Mouse (Mus musculus) cerebellum, adult 8-10 months (tissue): ENCODE results near the gene Ccna1.
A peak's percentile ranks its signal among the peaks of the same experiment; 100 is the strongest.

Experiments
- DNase-seq: peaks from one replicate; pipeline ENCODE4 v3.0.0; 2022

The Ccna1 gene

DNA sequence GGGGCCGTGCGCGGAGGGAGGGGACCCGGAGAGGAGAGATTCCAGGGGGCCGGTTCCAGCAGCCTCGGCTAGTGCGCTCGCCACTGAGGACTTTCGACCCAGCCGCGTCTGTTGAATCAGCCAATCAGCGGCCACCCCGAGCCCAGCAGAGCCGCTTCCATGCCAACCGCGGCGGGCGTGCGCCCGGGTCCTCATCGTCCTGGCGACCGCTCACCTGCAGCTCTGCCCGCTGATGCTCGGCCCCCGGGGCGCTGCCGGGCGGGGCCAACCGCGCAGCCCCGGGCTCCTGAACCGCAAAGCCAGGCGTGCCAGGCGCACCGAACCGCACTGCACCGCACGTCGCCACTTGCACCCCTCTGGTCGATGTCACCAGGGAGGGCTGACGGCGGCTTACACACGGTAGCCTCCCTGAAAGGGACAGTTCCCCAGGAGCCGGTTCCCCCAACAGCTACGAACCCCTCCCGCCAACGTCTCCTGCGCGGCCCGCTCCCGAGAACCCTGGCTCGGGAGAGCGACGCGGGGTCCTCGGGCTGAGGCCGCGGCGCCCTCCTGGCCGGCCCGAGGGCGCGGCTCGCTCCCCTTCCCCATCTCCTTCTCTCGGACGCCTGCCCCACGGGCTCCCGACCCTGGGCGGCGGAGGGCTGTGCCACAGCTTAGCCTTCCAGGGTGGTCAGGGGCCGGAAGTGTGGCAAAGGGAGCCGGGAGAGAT, at the start of gene Ccna1:
Gene Ccna1 (minus strand): TSS at position 464 of the 709 bp plus-strand sequence.
- DNase-seq = peak; percentile 24

DNA sequence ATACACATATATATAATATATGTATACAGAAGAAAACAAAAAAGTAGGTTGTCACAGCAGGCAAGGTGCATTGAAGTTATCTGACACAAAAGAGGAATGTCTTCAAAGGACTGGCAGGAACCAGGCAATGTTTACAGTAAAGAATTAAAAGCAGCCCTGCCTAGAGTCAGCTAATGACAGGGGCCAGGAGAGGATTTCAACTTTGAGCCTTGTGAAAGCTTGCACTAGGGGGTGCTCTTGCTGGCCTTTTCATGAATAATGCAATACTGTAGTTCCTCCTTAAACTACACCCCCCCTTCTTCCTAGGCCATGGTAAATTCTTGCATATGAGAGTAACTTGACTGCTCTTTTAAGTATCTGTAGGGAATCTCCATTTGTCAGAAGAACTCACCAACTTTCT, 45.8 kb upstream of the Ccna1 start:
- no peak for DNase-seq

DNA sequence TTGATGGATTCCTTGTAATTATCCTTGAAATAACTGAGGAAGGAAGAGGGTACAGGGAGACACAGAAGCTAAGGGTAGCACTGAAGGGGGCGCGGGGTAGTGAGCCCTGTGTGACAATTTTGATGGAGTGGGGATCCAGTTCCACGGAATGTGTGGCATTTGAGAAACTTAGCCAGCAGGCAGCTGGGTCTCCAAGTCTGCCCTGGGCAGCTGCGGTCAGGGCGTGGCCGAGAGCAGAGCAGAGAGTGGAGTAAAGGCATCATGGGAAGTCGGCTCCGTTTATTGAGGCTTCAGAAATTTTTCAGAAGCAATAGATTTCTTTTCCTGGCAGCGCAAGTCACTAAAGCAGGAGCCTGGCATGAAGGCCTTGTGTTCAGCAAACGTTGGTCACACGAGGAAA, 43.7 kb upstream of the Ccna1 start:
- DNase-seq = no peak

DNA sequence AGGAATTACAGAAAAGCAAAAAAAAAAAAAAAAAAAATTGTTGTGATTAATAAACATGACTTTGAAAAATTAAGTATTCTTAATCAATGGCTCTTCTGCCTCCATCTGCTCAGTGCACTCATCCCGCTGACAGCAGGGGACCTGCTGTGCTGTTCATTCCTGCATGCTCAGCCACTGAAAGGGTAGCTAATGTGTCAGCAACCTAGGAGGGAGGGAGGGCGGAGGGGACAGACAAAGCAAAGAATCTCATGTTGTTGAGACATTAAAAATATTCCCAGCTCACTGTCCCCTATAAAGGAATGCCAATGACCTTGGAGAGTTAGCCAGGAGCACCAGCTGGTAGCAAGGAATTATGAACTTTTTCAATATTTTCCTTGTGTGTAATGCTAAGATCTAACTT, 42.7 kb upstream of the Ccna1 start:
- no peak for DNase-seq

DNA sequence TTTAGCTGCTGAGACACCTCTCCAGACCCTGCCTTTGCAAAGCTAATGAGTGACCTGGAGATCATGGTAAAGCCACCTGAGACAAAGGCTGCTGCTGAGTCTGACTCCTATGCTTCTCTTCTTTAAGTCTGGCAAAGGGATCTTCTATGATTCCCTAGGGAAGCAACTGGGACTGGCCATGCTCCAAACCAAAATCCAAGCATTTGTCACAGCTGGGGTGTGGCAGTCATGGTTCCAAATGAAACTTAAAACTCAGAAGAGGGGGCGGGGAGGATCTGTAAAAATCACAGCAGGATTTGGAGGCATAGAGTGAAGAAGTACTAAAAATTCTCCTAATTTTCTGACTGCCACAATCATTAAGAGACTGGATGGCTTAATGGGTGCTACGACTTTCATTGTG, 41.9 kb upstream of the Ccna1 start:
- no peak for DNase-seq

DNA sequence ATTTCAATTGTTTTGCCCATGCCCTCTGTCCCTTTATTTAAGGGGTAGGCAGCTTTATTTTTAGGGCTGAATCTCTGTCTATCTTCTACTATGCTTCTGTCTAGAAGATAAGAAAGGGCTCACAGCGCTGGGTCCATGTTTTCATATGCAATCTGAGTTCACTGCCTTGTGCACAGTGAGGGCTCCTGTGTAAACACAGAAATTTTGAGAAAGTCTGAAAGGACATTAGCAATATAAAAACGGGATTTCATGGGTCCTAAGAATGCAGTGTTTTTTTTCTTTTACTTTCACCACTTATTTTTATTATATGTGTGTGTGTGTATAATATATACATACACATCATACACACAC, 41.3 kb upstream of the Ccna1 start:
- DNase-seq = no peak

DNA sequence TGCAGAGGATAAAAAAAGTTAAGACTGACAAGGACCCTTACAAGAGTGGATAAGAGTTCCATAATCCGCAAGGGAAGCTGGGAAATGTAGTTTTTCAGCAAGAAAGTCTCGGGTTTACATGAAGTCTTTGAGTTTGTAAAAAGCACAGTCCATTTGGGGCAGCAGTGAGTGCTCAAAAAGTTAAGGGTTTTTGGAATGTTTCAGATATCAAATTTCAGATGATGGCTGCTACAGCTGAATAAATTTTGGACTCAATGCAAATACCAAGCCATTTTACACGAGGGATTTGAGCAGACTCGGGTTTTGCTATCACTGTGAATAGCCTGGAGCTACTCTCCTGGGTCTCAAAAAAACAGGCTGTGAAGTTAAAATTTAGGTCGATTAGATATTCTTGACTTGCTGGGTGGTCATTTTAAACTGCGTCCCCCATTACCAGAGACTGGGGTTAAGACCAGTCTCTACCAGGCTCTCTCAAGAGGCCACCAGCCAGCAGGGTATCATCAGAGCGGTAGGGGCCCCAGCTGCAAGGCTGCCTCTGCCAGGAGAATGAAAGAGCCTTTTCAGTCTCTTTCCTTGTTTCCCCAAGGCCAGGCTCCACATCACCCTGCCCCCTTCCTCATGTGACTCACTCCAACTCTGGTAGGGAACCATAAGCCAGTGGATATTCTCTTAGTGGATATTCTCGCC, 40.8 kb upstream of the Ccna1 start:
- DNase-seq = no peak

DNA sequence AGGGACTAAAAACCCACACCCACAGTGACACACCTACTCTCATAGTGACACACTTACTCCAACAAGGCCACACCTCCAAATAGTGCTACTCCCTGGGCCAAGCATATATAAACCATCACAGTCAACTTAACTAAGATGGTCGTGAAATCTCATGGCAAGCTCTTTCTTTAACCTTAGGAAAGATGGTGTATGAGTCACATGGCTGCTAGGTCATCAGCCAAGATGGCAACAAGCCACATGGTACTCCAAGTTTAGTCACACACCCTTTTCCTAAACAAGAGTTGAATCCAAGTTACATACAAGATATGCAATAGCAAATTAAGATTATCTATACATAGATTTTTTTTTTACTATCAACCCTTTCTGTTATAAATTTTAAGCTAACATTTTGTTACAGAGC, 37.9 kb upstream of the Ccna1 start:
- no peak for DNase-seq

DNA sequence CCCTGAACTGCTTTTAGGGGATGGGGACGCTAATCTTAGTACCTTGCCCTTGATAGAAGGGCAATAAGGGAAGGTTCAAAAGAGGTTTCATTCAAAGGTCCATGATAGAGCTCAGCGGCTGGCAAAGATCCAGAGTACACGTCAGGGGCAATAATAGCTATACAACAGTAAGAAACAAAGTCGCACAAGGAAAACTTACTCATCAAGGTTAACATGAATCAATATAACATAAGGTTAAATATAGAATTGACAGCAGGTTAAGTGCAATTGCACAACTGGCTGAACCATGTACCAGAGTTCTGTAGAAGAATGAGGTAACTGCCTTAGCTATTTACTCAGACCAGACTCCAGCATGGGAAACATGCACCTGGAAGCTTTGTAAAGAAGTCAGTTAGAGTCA, 34.0 kb upstream of the Ccna1 start:
- no peak for DNase-seq

DNA sequence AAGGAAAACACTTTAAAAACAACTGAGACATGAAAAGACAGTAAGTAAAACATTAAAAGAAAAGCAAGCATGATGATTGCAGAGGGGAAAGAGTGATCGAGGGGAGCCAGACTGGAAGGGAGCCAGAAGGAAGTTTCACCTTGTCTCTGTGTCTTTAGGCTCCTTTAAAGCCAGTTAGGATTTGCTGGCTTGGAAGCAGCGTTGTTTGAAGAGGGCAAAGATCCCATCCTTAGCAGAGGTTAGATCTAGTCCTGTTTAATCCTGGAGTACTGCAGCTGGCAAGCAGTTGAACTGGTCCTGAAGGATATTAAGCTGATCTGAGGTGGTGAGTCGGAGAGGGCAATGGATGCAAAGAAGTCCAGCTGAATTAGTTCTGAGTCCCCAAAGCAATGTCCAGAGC, 33.5 kb upstream of the Ccna1 start:
- no peak for DNase-seq

DNA sequence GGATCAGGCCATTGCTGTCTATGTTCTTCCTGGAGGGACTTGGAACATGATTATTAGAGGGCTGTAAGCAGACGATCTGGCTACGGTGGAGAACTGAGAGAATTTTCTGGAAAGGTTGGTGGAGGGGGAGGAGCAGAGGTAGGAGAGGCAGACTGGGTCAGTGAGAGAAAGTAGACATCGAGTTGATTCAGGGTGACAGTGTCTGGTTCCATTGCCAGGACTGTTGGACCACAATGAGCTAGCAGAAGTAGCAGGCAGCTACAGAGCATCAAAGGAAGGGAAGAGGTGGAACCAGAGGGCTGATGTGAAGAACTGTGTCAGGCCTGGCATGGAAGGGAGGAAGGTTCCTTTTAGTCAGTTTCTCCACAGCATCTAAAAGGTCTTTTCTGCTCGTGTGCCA, 33.1 kb upstream of the Ccna1 start:
- DNase-seq = no peak

DNA sequence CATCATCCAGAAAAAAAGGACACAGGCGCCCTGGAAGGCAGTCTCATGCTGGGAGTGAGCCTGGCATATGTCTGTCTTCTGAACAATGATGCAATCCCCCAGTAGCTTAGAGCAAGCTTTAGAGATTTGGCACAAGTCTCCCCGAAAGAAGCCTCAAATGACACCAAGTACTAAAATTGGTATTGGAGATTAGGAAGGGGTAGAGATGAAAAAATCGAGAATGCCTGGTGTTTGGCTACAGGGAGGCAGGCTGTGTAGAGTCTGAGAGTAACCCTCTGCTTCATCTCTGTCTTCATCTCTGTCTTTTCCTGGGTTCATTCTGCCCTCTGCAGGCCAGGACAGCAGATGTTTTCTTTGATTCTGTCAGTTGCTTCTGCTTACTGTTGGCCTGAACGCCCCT, 32.1 kb upstream of the Ccna1 start:
- DNase-seq = no peak

DNA sequence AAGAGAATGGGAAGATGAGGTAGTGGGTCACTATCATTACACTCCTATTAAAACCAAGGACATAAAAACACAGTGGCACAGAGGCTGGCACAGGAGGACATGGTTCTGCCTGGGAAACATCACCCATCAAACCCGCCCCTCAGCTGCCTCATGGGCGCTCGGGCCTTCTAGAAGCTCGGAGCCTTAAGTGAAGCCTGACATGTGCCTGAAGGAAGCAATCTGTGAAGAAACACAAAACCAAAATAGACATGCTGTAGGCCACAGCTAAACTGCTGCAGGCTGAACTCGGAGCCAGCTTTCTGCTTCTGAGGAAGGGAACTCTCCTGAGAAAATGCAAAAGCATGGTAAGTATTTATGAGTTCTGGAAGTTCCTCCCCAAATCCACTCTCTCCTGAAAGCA, 31.6 kb upstream of the Ccna1 start:
- no peak for DNase-seq

DNA sequence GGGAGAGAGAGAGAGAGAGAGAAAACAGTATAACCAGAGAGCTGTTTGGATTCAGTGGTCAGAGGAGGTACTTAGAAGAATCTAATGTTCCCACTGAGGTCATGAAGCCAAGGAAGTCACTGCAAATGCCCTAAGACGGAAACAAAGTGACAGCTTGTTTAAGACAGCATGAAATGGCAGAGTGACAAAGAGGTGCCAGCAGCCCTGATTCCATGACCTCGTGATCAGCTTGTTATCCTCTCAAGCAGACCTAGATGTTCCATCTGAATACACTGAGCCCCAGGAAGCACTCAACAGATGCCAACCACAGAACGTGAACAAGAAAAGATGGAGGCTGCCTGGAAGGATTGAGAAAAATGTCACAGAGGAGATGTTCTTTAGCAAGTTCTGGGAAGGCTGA, 30.4 kb upstream of the Ccna1 start:
- no peak for DNase-seq

DNA sequence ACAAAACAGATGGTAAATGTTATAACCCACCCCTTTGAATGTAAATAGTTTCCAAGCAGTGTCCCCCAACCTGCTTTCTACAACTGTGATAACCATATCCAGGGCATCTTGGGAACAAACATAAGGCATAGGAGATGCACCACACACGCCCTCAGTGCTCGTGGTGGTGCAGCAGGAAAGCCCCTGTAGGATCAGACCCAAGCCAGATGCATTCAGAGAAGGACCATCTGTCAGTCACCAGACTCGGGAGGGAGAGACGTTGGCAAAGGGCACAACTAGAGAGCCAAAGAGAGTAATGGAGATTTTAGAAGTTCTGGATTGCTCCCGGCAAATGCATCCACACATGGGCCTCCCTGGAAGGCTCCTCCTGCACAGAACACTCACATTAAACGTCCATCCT, 29.5 kb upstream of the Ccna1 start:
- no peak for DNase-seq

DNA sequence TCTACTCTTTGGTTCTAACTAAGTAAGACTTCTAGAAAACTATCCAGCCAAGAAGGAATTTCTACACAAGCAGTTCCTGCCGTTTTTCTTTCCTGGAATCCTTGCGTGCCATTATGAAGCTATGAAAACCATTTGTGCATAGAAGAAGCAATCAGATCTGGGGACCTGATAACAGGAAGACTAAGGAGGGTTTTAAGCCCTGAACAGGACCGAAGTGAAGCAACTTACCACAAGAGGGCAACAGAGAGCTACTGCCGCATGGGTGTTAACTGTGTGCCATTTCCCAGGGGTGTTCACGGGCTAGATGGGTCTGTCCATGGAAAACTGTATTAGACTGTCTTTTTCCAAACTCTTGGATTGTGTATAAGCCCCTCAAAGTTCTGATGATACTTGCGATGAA, 24.8 kb upstream of the Ccna1 start:
- peak; percentile 74 for DNase-seq

DNA sequence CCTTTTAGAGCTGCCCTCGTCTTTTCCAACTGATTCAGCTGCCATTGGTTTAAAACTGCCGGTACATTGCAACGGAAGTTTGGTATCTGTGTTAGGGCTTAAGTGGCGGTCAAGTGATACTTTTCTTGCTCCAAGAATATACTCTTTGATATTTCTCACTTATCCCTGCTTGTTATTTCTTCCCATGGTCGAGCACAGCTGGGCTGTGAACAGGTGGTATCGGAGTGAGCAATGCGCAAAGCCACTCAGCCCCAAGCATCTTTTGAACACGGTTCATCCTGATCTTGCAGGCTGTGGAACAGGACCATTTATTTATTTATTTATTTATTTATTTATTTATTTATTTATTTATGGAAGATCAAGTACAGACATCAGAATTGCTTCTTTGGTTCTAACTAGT, 24.3 kb upstream of the Ccna1 start:
- DNase-seq = no peak

DNA sequence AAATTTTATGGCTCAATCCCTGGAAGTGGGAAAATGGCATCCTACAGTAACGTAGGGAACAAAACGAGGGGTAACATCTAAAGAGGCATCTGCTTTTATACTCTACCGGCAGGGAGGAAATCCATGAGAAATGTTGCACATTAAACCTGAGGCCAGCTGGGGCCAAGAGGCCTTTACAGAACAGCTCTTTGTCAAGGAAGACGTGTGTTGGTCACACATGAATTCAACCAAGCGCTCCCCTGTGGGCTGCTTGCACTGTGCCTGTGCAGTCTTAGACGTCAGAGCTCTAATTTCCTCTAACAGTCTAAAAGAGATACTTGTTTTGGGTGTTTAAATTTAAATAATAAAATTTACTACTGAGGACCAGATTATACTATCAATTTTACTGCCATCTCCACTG, 22.9 kb upstream of the Ccna1 start:
- DNase-seq = no peak

DNA sequence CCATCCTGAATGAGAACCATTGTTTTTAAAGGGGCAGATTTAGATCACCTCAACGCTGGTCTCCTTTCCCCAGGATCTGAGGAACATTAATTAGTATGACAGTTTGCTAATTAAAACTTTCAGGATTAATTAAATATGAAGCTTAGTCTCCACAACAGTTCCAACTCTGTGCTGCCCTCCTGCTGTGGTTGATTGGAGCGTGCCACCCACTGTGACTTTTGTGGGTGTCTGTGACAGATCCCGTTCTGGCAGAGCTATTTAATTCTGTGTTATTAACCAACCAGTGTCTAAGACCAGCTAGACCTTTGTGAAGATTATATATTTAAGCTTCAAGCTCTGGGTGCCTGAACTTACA, 20.0 kb upstream of the Ccna1 start:
- no peak for DNase-seq

DNA sequence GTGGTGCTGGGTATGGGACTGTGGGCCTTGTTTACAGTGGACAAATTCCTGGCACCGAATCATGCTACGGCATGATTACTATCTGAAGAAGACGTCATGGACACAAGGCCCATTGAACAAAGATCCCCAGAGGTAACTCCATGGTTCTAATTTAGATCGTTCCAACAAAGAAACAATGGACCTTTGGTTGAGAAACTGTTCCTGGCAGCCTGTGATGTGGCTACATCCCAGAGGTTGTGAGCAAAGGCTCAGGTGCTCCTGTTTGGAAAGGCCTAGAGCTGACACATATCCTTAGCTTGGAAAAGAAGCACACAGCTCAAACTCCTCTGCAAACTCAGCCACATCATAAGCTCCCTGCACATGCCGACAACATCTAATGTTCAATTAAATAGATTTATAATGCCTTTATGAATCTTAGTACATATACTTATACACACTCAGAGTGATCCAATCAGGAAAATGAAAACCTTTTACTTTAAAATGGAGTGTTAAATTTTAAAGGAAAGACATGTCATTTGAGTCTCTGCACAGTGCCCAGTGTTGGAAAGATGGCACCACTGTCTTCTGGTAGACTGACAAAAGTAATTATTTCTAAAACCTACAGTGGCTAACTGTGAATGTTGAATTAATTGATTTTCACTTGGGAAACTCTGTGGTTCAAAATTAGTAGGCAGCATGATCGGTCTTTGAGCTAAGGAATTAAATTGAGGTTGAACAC, 19.4 kb upstream of the Ccna1 start:
- no peak for DNase-seq

DNA sequence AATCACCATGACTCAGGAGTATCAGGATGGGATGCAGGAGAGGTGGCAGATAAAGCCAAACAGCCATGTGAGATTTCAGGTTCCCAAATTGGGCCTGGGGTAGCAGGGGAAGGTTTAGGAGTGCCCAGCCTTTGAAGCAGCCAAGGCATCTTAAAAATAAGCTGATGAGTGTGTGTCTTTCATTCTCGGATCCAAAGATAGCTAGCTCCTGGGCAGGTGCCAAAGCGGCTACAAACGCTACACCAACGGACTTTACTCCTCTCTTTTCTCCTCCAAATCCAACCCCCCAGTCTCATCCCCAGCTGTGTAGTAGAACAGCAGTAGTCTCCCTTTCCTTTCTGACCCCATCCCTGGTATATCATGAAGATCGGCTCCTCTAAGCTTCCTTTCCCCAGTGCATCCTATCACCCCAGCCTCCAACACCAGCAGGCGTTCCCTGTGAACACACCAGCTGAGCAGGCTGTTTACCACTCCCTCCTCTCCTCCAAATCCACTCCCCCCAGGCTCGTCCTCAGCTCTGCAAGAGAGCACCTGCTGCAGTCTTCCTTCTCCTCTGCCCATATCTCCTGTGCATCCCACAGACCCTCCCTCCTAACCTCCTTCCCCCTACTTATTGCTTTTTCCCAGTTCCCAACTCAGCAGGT, 12.6 kb upstream of the Ccna1 start:
- no peak for DNase-seq

DNA sequence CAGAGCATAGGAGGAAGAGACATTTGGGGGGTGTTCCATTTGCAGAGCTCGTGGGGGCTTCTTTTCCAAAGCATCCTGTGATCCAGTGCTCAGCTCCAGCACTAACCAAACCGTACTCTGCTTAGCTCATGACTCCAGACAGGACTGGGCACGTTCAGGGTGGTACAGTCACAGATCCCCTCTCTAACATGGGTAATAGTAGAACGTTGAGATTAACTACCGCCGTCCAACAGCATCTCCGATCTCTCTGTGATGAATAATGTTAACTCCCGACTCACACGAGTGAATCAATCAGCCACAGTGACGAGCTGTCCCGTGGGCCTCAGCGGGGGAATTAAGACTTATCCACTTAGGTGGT, 11.3 kb upstream of the Ccna1 start:
- no peak for DNase-seq

DNA sequence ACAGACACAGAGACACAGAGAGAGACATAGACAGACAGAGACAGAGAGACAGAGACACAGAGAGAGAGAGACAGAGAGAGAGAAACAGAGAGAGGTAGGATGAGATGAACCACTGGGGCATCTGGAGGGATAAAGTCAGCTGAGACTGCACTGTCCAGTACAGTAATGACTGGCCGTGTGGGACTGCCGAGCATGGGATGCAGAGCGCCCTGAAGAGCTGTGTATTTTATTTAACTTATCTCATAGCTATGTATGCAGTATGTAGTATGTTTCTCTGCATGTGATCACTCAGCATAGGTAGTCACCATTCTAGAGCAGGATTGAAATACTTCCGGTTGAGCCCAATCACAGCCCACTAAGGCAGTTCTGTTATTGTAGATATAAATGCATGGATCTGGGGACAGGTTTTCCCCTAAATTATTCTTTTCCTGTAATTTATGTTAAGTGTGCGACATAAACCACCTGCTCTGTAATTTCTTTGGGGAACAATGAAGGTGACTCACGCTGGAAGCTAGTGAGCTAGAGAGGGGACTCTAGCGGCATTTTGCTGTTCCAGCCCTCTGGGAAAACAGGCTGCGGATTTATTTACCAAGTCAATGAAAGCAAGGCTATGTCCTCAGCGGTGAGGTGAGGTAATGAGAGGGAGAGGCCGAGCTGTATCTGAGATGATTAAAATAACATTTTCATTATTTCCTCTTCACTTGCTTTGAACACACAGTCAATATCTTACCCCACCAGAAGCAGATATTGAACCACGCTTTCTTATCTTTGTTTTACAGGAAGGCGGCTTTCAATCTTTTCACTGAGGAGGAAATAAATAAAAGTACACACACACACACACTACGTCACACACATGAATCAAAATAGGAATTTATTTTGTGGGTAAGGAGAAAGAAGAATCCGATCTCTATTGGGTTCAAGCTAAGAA, 10.7 kb upstream of the Ccna1 start:
- no peak for DNase-seq
